Mouse (Mus musculus) megakaryocyte progenitor cell, adult 5-6 weeks (primary cell): ENCODE measurements around the gene Trappc3l. TPM values are rescaled to one million over a fixed set of nuclear protein-coding genes. Genes with fewer than 3 reads are reported as not detected.
A peak's percentile ranks its signal among the peaks of the same experiment; 100 is the strongest.
"Not testable (repeated sequence)": the region's sequence is repeated elsewhere in the genome, so short reads cannot be mapped to it uniquely, and the experiment has no call there.

ENCODE experiments used
- ATAC-seq: replicated peaks from 2 replicates; pipeline ENCODE4 v1.8.0; 2016; ENCODE audit warnings: mild to moderate bottlenecking, moderate TSS enrichment, inconsistent platforms; ENCODE audit not compliant: poor library complexity
- total RNA-seq, 2 experiments: library from RNA; stranded (forward) in 1 of 2; stranded (reverse) in 1 of 2; fragments of 157-497, 149-512 nt in 1 of 2; fragments of 200-1000 nt in 1 of 2; gene quantifications; 2 replicates each; pipeline versions ENCODE4 v1.2.3 to v1.2.4; 2015 to 2017

The Trappc3l gene
- total RNA-seq (2015) (not detected in 2 replicates), total RNA-seq (2017) (not detected in 2 replicates)

DNA sequence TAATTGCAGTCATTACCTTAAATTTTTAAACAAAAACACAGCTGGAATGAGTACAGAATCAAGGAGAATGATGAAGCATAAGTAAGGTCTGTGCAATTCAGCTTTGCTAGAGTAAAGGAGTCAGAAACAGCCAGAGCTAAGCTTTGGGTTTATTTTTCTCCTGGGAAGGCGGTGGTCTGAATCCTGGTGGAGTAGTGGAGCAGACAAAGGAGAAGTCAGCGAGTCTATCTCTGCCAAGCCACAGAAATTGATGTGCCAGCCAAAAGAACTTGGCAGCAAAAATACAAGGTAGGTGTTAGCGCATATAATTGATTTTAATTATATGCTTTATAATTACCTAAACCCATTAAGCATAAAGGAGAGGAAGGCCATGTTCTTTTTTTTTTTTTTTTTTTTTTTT lies at the start of gene Trappc3l:
Gene Trappc3l, plus strand, starts transcription at position 197 of the 400 bp plus-strand sequence.
- ATAC-seq: no peak

DNA sequence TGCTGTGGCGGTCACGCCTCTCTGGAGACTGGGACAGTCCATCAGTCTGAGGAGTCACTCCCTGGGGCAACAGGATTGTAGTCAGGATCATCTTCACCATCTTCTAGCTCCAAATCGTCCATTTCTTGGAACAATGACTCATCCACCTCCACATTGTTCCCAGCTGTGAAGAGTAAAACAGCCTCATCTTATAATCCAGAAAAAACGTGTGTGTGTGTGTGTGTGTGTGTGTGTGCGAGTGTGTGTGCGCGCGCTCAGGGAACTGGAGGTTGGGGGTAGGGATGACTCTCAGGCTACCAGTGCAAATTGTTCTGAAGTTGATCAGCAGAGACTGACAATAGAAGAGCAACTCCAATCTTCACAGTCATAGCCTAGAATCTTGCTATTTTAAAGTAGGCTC lies 40.7 kb upstream of the Trappc3l start:
- not testable (repeated sequence) for ATAC-seq

GRCm38 (mm10) chr10:33998397-33998796 lies 39.0 kb upstream of the Trappc3l start:
- ATAC-seq: no peak

DNA sequence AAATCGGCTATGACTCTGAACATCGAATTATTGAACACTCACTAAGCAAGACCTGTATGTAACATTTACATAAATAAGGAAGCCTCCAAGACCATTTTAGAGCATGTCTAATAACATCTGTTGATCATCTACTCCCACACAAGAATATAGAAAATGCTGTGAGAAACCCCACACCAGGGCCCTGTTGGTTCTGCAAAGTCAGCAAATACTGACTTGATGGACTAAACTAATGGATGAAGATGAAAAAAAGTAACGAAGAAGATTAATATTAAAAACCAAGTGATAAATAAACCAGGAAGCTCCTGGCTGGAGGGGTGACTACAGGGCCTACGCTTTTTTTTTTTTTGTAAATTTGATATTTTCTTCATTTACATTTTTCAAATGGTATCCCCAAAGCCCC lies 24.8 kb upstream of the Trappc3l start:
- ATAC-seq: no peak

DNA sequence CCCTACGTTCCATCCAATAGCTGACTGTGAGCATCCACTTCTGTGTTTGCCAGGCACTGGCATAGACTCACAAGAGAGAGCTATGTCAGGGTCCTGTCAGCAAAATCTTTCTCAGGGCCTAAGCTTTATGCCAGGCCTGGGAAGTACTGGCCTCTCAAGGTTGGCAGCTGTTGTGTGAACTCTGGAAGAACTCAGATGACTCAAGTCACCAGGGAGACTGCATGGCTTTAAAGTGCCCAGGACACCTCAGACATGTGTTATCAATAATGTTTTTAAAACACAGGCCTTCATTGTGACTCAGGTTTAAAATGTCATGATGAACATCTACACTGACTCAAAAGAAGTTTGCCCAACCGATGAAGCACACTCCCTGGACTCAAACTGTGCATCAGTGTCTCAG lies 24.2 kb upstream of the Trappc3l start:
- ATAC-seq: no peak

- 0 out of 2 replicates have a peak, but pooled peaks have one; percentile 4 for ATAC-seq
Measured at GRCm38 (mm10) chr10:34018746-34019301, 18.6 kb upstream of the Trappc3l start.

DNA sequence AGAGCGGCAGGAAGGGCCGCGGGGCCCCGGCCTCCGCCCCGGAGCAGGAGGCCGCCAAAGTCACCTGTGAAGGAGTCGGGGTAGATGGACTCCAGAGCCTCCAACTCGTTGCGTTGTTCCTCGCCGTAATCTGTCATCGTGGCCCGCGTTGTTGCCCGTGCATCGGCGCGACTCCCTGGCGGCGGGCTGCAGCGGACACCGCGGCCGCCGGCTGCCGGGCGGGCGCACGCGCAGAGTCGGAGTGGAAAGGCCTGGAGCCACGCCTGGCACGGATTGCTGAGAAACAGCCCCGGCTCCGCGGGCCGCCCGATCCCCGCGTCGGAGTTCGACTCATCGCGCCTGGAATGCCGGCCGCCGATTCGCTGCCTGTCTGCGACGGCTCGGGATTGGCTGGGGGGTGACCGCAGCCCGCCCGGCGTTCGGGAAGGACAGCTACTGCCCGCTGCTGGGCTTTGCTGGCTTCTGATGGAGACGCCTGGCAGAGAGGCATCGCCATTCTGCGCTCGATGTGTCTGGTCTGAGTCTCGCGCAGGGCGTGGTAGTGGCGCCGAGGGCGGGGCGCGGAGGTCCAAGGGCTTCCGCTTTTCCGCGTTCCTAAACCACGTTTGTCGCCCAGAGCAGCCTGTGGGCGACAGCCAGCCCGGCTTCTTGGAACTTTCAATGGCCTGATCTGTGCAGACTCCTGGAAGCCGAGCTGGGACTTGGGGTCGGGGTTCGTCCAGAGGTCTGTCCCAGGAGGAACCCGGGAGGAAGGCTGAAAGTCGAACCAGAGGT lies 17.9 kb upstream of the Trappc3l start, which contains the start of gene Rwdd1:
Gene Rwdd1, minus strand, starts transcription at position 323 of the 774 bp plus-strand sequence.
- ATAC-seq: peak; percentile 94

GRCm38 (mm10) chr10:34030322-34030721 lies 7.1 kb upstream of the Trappc3l start:
- ATAC-seq: peak; percentile 68

- peak; percentile 94 for ATAC-seq
Measured at GRCm38 (mm10) chr10:34033630-34034305, 3.6 kb upstream of the Trappc3l start.

- ATAC-seq: peak; percentile 86
Measured at GRCm38 (mm10) chr10:34036587-34036986, 810 bp upstream of the Trappc3l start.

- no peak for ATAC-seq
Measured at GRCm38 (mm10) chr10:34044210-34044609, 6.8 kb downstream of the Trappc3l start, which contains the start of gene Calhm4. TSS of gene Calhm4 (minus strand) at chr10:34044310.

DNA sequence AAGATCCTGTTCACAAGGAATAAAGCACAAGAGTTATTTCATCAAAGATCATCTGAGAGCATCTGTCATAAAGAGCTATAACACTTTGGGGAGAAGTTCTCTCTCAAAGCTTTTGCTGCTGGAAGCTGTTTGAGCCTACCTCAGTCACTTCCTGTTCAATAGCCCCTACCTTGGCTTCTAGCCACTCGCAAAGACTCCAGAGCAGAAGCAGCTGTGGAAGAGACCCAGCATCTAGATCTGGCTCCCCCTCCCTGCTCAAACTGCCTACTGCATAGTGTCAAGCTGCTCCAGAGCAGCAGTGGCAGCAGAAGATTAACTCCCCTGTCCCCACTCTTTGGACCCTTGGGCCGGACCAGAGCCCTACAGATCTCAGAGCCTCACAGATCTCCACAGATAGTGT lies 16.6 kb downstream of the Trappc3l start:
- ATAC-seq: no peak

DNA sequence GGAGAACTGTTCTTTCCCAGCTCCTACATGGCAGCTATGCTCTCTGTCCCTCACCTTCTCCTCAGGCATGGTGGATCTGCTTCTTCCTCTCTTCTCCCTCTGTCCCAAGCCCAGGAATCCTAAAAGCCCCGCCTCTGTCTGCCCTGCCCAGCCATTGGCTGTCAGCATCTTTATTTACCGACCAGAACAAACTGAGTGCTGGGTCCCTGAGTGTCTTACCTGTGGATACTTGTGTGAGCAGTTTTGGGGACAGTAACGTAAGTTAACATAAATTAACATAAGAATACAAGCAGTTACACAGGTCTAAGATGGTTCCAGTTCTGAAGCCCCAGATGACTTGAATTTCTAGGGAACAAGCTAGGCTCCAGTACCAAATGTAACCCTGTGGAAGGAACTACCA lies 29.2 kb downstream of the Trappc3l start:
- no peak for ATAC-seq

GRCm38 (mm10) chr10:34069606-34070005 lies 32.2 kb downstream of the Trappc3l start:
- no peak for ATAC-seq

GRCm38 (mm10) chr10:34070999-34071492 lies 33.6 kb downstream of the Trappc3l start:
- no peak for ATAC-seq

- ATAC-seq: no peak
Measured at GRCm38 (mm10) chr10:34071650-34072049, 34.3 kb downstream of the Trappc3l start.

DNA sequence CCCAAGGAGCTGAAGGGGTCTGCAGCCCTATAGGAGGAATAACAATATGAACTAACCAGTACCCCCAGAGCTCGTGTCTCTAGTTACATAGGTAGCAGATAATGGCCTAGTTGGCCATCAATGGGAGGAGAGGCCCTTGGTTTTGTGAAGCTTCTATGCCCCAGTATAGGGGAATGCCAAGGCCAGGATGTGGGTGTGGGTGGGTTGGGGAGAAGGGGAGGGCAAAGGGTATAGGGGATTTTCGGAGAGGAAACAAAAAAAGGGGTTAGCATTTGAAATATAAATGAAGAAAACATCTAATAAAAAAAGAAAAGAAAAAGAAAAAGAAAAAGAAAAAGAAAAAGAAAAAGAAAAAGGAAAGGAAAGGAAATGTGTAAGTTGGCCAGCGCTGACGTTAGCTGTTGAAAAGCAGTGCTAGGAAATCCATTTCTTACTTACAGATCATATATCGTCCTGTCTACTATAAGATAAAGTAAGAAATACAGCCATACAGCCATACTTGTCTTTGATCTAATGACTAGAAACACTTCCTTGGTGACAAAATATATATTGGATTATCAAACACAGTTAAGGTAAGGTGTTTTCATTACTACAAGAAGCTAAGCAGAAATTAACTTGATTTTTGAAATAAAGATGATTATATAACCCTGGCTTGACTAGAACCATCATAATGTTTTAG lies 37.3 kb downstream of the Trappc3l start:
- ATAC-seq: no peak

DNA sequence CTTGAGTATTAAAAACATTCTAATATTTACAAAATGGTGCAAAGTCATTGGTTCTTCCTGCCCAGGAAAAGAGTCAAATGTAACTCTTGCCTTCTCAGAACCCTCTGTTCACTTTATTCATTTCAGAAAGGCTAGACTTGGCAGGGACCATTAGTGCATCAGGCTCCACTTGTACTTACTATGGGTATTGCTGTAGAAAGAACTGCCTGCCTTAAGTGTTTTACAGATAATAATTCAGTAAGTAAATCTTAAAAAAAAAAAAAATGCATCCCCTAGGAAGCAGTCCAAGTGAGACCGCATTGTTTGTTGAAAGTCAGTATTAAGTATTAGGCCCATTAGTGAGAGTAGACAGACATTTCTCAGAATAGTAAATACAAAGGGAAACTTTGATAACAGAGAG lies 49.1 kb downstream of the Trappc3l start:
- no peak for ATAC-seq

GRCm38 (mm10) chr10:34088515-34088914 lies 51.1 kb downstream of the Trappc3l start:
- ATAC-seq: no peak

GRCm38 (mm10) chr10:34089517-34089916 lies 52.1 kb downstream of the Trappc3l start:
- peak; percentile 68 for ATAC-seq

DNA sequence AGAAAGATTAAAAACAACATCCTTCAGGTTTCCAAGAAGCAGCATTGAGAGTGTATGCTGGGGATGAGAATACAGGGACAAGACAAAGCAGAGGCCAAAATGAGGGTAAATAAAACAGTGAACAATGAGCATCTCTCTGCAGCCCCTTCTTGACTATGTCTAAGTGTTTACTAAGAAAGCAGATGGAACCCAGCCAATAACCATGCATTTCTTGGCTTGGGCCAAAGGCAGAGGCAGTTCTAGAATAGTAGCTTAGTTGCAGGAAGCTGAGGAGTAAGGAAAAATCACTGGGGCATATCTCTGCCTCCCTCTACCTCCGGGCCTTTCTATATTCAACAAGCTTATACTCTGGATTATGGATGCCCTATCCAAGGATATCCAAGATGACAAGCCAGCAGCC lies 53.1 kb downstream of the Trappc3l start:
- no peak for ATAC-seq
